Mouse (Mus musculus) C2C12 (cell line): ENCODE data around the gene Gpr83. TPM values are rescaled to one million over a fixed set of nuclear protein-coding genes. Genes with fewer than 3 reads are reported as not detected.
A peak's percentile ranks its signal among the peaks of the same experiment; 100 is the strongest.
"Not testable (repeated sequence)": the region's sequence is repeated elsewhere in the genome, so short reads cannot be mapped to it uniquely, and the experiment has no call there.

ENCODE experiments used
- H3K27me3 ChIP-seq: one replicate; pipeline ENCODE4 v1.6.1; 2011; ENCODE audit not compliant: control insufficient read depth, insufficient read depth, insufficient read length
- H3K36me3 ChIP-seq: one replicate; pipeline ENCODE4 v1.6.1; 2011; ENCODE audit not compliant: control insufficient read depth, insufficient read depth
- H3K4me3 ChIP-seq: one replicate; pipeline ENCODE4 v1.5.1; 2011; ENCODE audit warnings: mild to moderate bottlenecking, control low read depth; ENCODE audit not compliant: poor library complexity, insufficient read depth, severe bottlenecking
- H3K79me2 ChIP-seq: one replicate; pipeline ENCODE4 v1.6.1; 2011; ENCODE audit not compliant: control insufficient read depth, insufficient read depth
- H3K79me3 ChIP-seq: one replicate; pipeline ENCODE4 v1.6.1; 2011; ENCODE audit warnings: low read depth, control low read depth
- H3ac ChIP-seq: one replicate; pipeline ENCODE3; 2011; ENCODE audit warnings: low read depth; ENCODE audit not compliant: control insufficient read depth, insufficient read length
- CEBPB ChIP-seq: IDR thresholded peaks from one replicate; pipeline ENCODE4 v1.6.1; 2011; ENCODE audit warnings: low read depth, mild to moderate bottlenecking, control low read depth, moderate library complexity
- CTCF ChIP-seq: IDR thresholded peaks from one replicate; pipeline ENCODE4 v1.5.1; 2011; ENCODE audit not compliant: control insufficient read depth, insufficient read depth, insufficient read length
- FOSL1 ChIP-seq: IDR thresholded peaks from one replicate; pipeline ENCODE4 v1.8.0; 2011; ENCODE audit warnings: mild to moderate bottlenecking, low read length; ENCODE audit not compliant: poor library complexity, insufficient read depth, severe bottlenecking
- MAX ChIP-seq: IDR thresholded peaks from one replicate; pipeline ENCODE4 v1.6.1; 2011; ENCODE audit warnings: mild to moderate bottlenecking, control low read depth
- MYOD1 ChIP-seq: IDR thresholded peaks from one replicate; pipeline ENCODE4 v1.6.1; 2011; ENCODE audit warnings: low read depth; ENCODE audit not compliant: control insufficient read depth, insufficient read length
- MYOG ChIP-seq: IDR thresholded peaks from one replicate; pipeline ENCODE4 v1.6.1; 2011; ENCODE audit not compliant: control insufficient read depth, insufficient read length; ENCODE audit errors: extremely low read depth
- USF1 ChIP-seq: IDR thresholded peaks from one replicate; pipeline ENCODE4 v1.6.1; 2011; ENCODE audit warnings: low read depth, mild to moderate bottlenecking, control low read depth, moderate library complexity
- polyA plus RNA-seq: library from polyadenylated mRNA; unstranded; fragments of >200 nt; fragmentation: generic; extraction: Trizol; gene quantifications from one replicate; pipeline ENCODE4 v1.2.1, GENCODE M21; 2012; ENCODE audit warnings: missing spikeins

Gpr83 gene
- polyA plus RNA-seq, 1 experiment, result not detected

- H3K4me3 ChIP-seq, result no peak overlapping the region
- TF ChIP-seq FOSL1 (no peak), MAX (no peak), MYOD1 (no peak), USF1 (no peak), MYOG (no peak), CEBPB (no peak), CTCF (no peak)
These were observed 12.3 kb downstream of the Gpr83 start for GRCm38 (mm10) chr9:14872181-14872930.

GRCm38 (mm10) chr9:14875743-14876507 lies 15.9 kb downstream of the Gpr83 start:
- no peak for TF ChIP-seq CEBPB
- no peak for TF ChIP-seq CTCF
- no peak for TF ChIP-seq MYOG
- TF ChIP-seq MAX, result no peak
- TF ChIP-seq USF1, result no peak
- TF ChIP-seq FOSL1, result no peak
- TF ChIP-seq MYOD1, result no peak
- Histone ChIP-seq H3K27me3 (peaks cover 11% of the 10 kb centered on the region), H3K79me3 (no peaks in the 10 kb centered on the region), H3ac (no peak overlapping the region), H3K79me2 (no peaks in the 10 kb centered on the region), H3K4me3 (no peak overlapping the region), H3K36me3 (no peaks in the 10 kb centered on the region)

More at GRCm38 (mm10) chr9:14872181-14872930, 12.3 kb downstream of the Gpr83 start:
- H3ac ChIP-seq, result no peak overlapping the region
- no peaks in the 10 kb centered on the region for H3K79me3 ChIP-seq
- peaks cover 15% of the 10 kb centered on the region for H3K27me3 ChIP-seq
- H3K79me2 ChIP-seq, result no peaks in the 10 kb centered on the region
- no peaks in the 10 kb centered on the region for H3K36me3 ChIP-seq

- not testable (repeated sequence) for H3K36me3 ChIP-seq, H3K79me3 ChIP-seq, H3K79me2 ChIP-seq, H3K4me3 ChIP-seq, H3ac ChIP-seq
- peaks cover 11% of the 10 kb centered on the region for H3K27me3 ChIP-seq
These were observed 16.6 kb downstream of the Gpr83 start for GRCm38 (mm10) chr9:14876566-14876965.

- Histone ChIP-seq H3ac (no peak overlapping the region), H3K79me3 (no peaks in the 10 kb centered on the region)
- no peak for TF ChIP-seq MYOD1
- TF ChIP-seq MYOG, result no peak
- TF ChIP-seq USF1, result peak; percentile 56
- no peak for TF ChIP-seq MAX
- TF ChIP-seq CTCF, result no peak
- no peak for TF ChIP-seq CEBPB
- TF ChIP-seq FOSL1, result no peak
These were observed 24.6 kb downstream of the Gpr83 start for GRCm38 (mm10) chr9:14884641-14885040.

GRCm38 (mm10) chr9:14885151-14885550 lies 25.1 kb downstream of the Gpr83 start:
- TF ChIP-seq CEBPB, result no peak
- no peak for TF ChIP-seq MYOD1
- no peak for TF ChIP-seq MAX
- TF ChIP-seq CTCF, result no peak
- TF ChIP-seq FOSL1, result no peak
- no peak overlapping the region for H3K4me3 ChIP-seq
- no peaks in the 10 kb centered on the region for H3K36me3 ChIP-seq
- no peak overlapping the region for H3ac ChIP-seq
- peaks cover 3% of the 10 kb centered on the region for H3K27me3 ChIP-seq
- H3K79me2 ChIP-seq, result no peaks in the 10 kb centered on the region
- no peaks in the 10 kb centered on the region for H3K79me3 ChIP-seq

More at GRCm38 (mm10) chr9:14884641-14885040, 24.6 kb downstream of the Gpr83 start:
- no peaks in the 10 kb centered on the region for H3K36me3 ChIP-seq
- H3K4me3 ChIP-seq, result no peak overlapping the region
- H3K79me2 ChIP-seq, result no peaks in the 10 kb centered on the region
- H3K27me3 ChIP-seq, result peaks cover 3% of the 10 kb centered on the region

GRCm38 (mm10) chr9:14885954-14886353 lies 25.9 kb downstream of the Gpr83 start:
- H3K79me2 ChIP-seq, result no peaks in the 10 kb centered on the region
- H3K36me3 ChIP-seq, result no peaks in the 10 kb centered on the region
- H3K79me3 ChIP-seq, result no peaks in the 10 kb centered on the region
- TF ChIP-seq MYOG (no peak), CTCF (no peak), CEBPB (no peak), FOSL1 (no peak), MYOD1 (no peak), USF1 (no peak), MAX (no peak)
- no peak overlapping the region for H3ac ChIP-seq
- H3K27me3 ChIP-seq, result peaks cover 3% of the 10 kb centered on the region
- H3K4me3 ChIP-seq, result no peak overlapping the region
